Mouse (Mus musculus) CH12.LX (cell line): ENCODE measurements around the gene Lmna.

Experiments used
- CTCF ChIP-seq, 2 experiments: IDR thresholded peaks in 1 of 2; conservative IDR thresholded peaks in 1 of 2; 2 replicates each; pipeline ENCODE4 v1.5.1; 2011 to 2012; ENCODE audit warnings: low read depth in 2 of 2, low read length in 2 of 2, improper control_type of control experiment in 1 of 2, inconsistent platforms in 1 of 2, mild to moderate bottlenecking in 1 of 2, moderate library complexity in 1 of 2
- MAX ChIP-seq: IDR thresholded peaks from 2 replicates; pipeline ENCODE4 v1.6.1; 2011; ENCODE audit warnings: low read length, improper control_type of control experiment
- RAD21 ChIP-seq: IDR thresholded peaks from 2 replicates; pipeline ENCODE4 v1.6.1; 2011; ENCODE audit warnings: low read depth, mild to moderate bottlenecking, low read length, improper control_type of control experiment, moderate library complexity
- SIN3A ChIP-seq: IDR thresholded peaks from 2 replicates; pipeline ENCODE4 v1.6.1; 2012; ENCODE audit warnings: low read length, improper control_type of control experiment, inconsistent platforms
- USF1 ChIP-seq: IDR thresholded peaks from 2 replicates; pipeline ENCODE4 v1.6.1; 2014; ENCODE audit warnings: low read depth, mild to moderate bottlenecking, inconsistent platforms, low read length, improper control_type of control experiment
- ZC3H11A ChIP-seq: IDR thresholded peaks from 2 replicates; pipeline ENCODE4 v1.6.1; 2012; ENCODE audit warnings: low read depth, mild to moderate bottlenecking, inconsistent platforms, low read length, improper control_type of control experiment
- ZMIZ1 ChIP-seq: IDR thresholded peaks from 2 replicates; pipeline ENCODE4 v1.6.1; 2012; ENCODE audit warnings: low read depth, mild to moderate bottlenecking, inconsistent platforms, low read length, improper control_type of control experiment

DNA sequence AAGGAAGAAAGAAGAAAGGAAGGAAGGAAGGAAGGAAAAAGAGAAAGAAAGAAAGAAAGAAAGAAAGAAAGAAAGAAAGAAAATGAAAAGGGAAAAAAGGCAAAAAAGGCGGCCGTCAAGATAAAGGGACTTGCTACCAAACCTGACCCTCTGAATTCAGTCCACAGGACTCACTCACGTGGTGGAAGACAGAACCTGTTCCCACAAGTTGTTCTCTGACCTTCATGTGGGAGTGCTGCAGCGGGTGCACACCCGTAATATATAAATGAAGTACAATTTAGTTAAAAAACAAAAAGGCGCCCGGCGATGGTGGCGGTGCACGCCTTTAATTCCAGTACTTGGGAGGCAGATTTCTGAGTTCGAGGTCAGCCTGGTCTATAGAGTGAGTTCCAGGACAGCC is 18.9 kb upstream of the Lmna start:
- TF ChIP-seq SIN3A (no peak), MAX (no peak), CTCF (conservative IDR thresholded peaks at IDR 0.05 in 1 of 2, IDR thresholded peaks at IDR 0.05 in 1 of 2; ENCODE audit: low read depth in 2 of 2, low read length in 2 of 2) (no peak), RAD21 (no peak), USF1 (no peak), ZMIZ1 (no peak), ZC3H11A (no peak)
